In the genomic region with DNA sequence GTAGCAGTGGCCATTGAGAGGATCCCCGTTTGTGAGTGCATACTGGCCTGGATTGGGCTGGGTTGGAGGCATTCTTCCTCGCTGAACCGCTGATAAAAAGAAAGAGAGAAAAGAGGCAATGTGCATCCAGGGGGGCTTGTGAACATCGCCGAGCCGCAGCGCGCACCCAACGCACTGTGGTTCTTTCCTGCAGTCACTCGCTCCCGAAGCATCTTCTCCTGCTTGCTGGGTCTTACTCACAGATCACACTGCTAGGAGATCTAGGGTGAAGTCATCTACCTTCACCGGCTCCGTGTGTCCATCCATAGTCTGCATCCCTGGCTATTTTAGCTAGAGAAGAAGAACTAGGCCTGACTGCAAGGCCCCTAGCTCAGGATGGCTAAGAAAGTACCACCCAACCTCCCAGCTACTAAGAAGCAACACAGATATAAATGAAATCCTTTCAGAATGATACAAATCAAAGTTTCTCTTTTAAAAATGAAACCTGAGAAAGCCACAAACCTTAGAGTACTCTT, we compare ENCODE assay signal across 8 mouse cellular contexts. TPM values are rescaled to one million over a fixed set of nuclear protein-coding genes. Genes with fewer than 3 reads are reported as not detected.
DNase-seq lines count a peak whose midpoint lies in the region; ATAC-seq and TF ChIP-seq lines count a peak whose summit lies in the region.

No protein-coding gene starts in this region.

- H3K4me2 ChIP-seq in liver, embryonic 12.5 days: peak overlapping the region; percentile 51
- no peak overlapping the region for H3K4me2 ChIP-seq in liver, postnatal 0 days (ENCODE audit: low read depth, low read length)
- H3K4me2 ChIP-seq in intestine, embryonic 14.5 days (ENCODE audit: low read length): peak overlapping the region; percentile 53

- ATAC-seq in liver, embryonic 12.5 days: no peak
- no peak for ATAC-seq in liver, postnatal 0 days
- no peak for ATAC-seq in intestine, embryonic 14.5 days (replicated peaks; ENCODE audit: low FRiP score, low TSS enrichment, low read depth)

- WGBS in liver, embryonic 12.5 days (ENCODE audit: insufficient replicate concordance): 2% methylated on average over 13 of the region's 13 CpGs
- 5% methylated on average over 13 of the region's 13 CpGs for WGBS in liver, postnatal 0 days (ENCODE audit: insufficient replicate concordance)
- WGBS in intestine, embryonic 14.5 days: 31% methylated on average over 13 of the region's 13 CpGs
- WGBS in olfactory bulb, adult 2 months: 22% methylated on average over 13 of the region's 13 CpGs

- peaks cover 10% of the 10 kb centered on the region for H3K4me1 ChIP-seq in liver, embryonic 12.5 days
- peaks cover 3% of the 10 kb centered on the region; the same call in 1 of the 2 replicates for H3K4me1 ChIP-seq in liver, postnatal 0 days (ENCODE audit: insufficient read depth)
- no peaks in the 10 kb centered on the region; the same call in 1 of the 2 replicates for H3K4me1 ChIP-seq in intestine, embryonic 14.5 days (replicated peaks; ENCODE audit: control insufficient read depth, insufficient read depth, low read length)
- H3K4me1 ChIP-seq in olfactory bulb, adult 2 months (ENCODE audit: control insufficient read depth, insufficient read depth, low read length): peaks cover 14% of the 10 kb centered on the region

- no peaks in the 10 kb centered on the region for H3K36me3 ChIP-seq in liver, embryonic 12.5 days
- no peaks in the 10 kb centered on the region for H3K36me3 ChIP-seq in liver, postnatal 0 days (replicated peaks; ENCODE audit: insufficient read depth, low read length)
- no peaks in the 10 kb centered on the region; the same call in 1 of the 2 replicates for H3K36me3 ChIP-seq in intestine, embryonic 14.5 days (ENCODE audit: control insufficient read depth, insufficient read depth, low read length)

- no peak overlapping the region for H3K27ac ChIP-seq in liver, embryonic 12.5 days
- H3K27ac ChIP-seq in liver, postnatal 0 days (ENCODE audit: low read depth): no peak overlapping the region
- no peak overlapping the region for H3K27ac ChIP-seq in intestine, embryonic 14.5 days (ENCODE audit: low read depth)
- H3K27ac ChIP-seq in olfactory bulb, adult 2 months (ENCODE audit: insufficient read depth, low read depth, low read length): peak overlapping the region; percentile 49

- H3K4me3 ChIP-seq in liver, embryonic 12.5 days: no peak overlapping the region; the same call in 1 of the 2 replicates
- no peak overlapping the region for H3K4me3 ChIP-seq in liver, postnatal 0 days (ENCODE audit: low read depth, low read length)
- peak overlapping the region; percentile 28 for H3K4me3 ChIP-seq in intestine, embryonic 14.5 days (ENCODE audit: low read depth, low read length)
- peak overlapping the region; percentile 41 for H3K4me3 ChIP-seq in olfactory bulb, adult 2 months (ENCODE audit: insufficient read depth, low read depth, low read length)

- peaks cover 94% of the 10 kb centered on the region for H3K27me3 ChIP-seq in liver, embryonic 12.5 days (replicated peaks)
- H3K27me3 ChIP-seq in liver, postnatal 0 days (ENCODE audit: insufficient read depth, low read length): peaks cover 80% of the 10 kb centered on the region
- H3K27me3 ChIP-seq in intestine, embryonic 14.5 days (replicated peaks; ENCODE audit: control insufficient read depth, insufficient read depth, low read length): peaks cover 69% of the 10 kb centered on the region

- no peak for TF ChIP-seq POLR2A in olfactory bulb, adult 2 months (IDR thresholded peaks at IDR 0.05; ENCODE audit: insufficient read depth, low read depth, low read length)

- no peak for TF ChIP-seq EP300 in liver, postnatal 0 days (IDR thresholded peaks at IDR 0.05; ENCODE audit: low read depth)

- H3K9me3 ChIP-seq in liver, embryonic 12.5 days (replicated peaks): no peaks in the 10 kb centered on the region
- H3K9me3 ChIP-seq in liver, postnatal 0 days (ENCODE audit: low read length): no peaks in the 10 kb centered on the region
- no peaks in the 10 kb centered on the region for H3K9me3 ChIP-seq in intestine, embryonic 14.5 days (ENCODE audit: control insufficient read depth, low read length)

- 0 out of 2 replicates have a peak overlapping the region, but pooled peaks have one; percentile 14 for H3K9ac ChIP-seq in liver, embryonic 12.5 days
- no peak overlapping the region for H3K9ac ChIP-seq in liver, postnatal 0 days (replicated peaks)
- no peak overlapping the region for H3K9ac ChIP-seq in intestine, embryonic 14.5 days (ENCODE audit: low read length)

- no peak for TF ChIP-seq CTCF in liver, postnatal 0 days (IDR thresholded peaks at IDR 0.05; ENCODE audit: low read depth)
- TF ChIP-seq CTCF in olfactory bulb, adult 2 months (IDR thresholded peaks at IDR 0.05; ENCODE audit: insufficient read depth, low read depth, low read length): no peak

- peak; percentile 47 to 86 for DNase-seq in adrenal gland, adult (ENCODE audit: inconsistent age in 2 of 2, low spot score in 1 of 2)
- no peak for DNase-seq in adrenal gland, adult 8-10 months
- DNase-seq in liver, postnatal 0 days: no peak
- DNase-seq in intestine, embryonic 14.5 days (ENCODE audit: low spot score): peak; percentile 63
- no peak for DNase-seq in spleen, postnatal 10 days (ENCODE audit: low spot score in 2 of 2)
- no peak for DNase-seq in retina, embryonic 14.5 days (ENCODE audit: low spot score)

RNA-seq across cellular contexts. Expression of a gene that starts 3.9 kb away (rescaled TPM):
- total RNA-seq in adrenal gland, adult 8-10 months (2022): 10 to 100 TPM; 19.1 to 26.2 (median 21.7) TPM
- 1.5 and 1.7 TPM in 2 replicates for polyA plus RNA-seq in liver, embryonic 12.5 days (2016; fragmentation: Nextera tagmentation; extraction: Ambion mirVana)
- polyA plus RNA-seq in liver, postnatal 0 days (2015; fragmentation: Nextera tagmentation; extraction: Ambion mirVana): 0.36 and 0.52 TPM in 2 replicates
- polyA plus RNA-seq in intestine, embryonic 14.5 days (2014; fragmentation: Nextera tagmentation; extraction: Ambion mirVana): 3.3 and 5.2 TPM in 2 replicates
- not detected in 2 replicates for polyA plus RNA-seq in olfactory bulb, adult 2 months (2012; ENCODE audit: insufficient read depth, insufficient read length, low replicate concordance, missing spikeins)

Comparison
In these comparisons a context has a peak if more than half of its experiments do, and no peak if none do; other contexts are left out.
1. DNase-seq: peak in adrenal gland, adult (2 of 2) and intestine, embryonic 14.5 days (single experiment); none in adrenal gland, adult 8-10 months (single experiment), liver, postnatal 0 days (single experiment), spleen, postnatal 10 days (0 of 2) and retina, embryonic 14.5 days (single experiment).
2. H3K4me3 ChIP-seq: peak in intestine, embryonic 14.5 days (single experiment) and olfactory bulb, adult 2 months (single experiment); none in liver, embryonic 12.5 days (single experiment) and liver, postnatal 0 days (single experiment).